In the genomic region with DNA sequence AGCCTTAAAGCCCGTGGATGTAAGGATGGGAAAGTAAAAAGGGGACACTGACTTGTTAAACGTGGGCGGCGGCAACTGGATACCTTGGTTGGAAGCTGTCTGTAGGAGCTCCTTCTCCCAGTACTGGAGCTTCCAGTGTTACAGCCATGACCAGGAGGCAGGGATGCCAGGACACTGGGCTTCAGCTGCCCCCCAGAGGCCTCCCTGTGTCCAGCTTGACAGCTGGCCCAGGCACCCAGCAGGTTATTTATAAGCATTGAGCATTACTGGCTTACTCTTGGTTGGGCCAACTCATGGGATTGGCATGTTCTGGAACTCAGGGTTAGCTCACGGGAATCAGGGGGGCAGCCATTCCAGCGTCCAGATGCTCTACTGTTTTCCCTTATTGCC, we compare ENCODE assay signal across 7 mouse cellular contexts. TPM values are rescaled to one million over a fixed set of nuclear protein-coding genes. Genes with fewer than 3 reads are reported as not detected.
DNase-seq lines count a peak whose midpoint lies in the region; ATAC-seq and TF ChIP-seq lines count a peak whose summit lies in the region.

No protein-coding gene starts in this region.

- H3K4me1 ChIP-seq in embryonic facial prominence, embryonic 11.5 days (ENCODE audit: control insufficient read depth, insufficient read depth, low read length) = no peaks in the 10 kb centered on the region
- peaks cover 3% of the 10 kb centered on the region; the same call in 1 of the 2 replicates for H3K4me1 ChIP-seq in intestine, embryonic 15.5 days (replicated peaks)
- H3K4me1 ChIP-seq in lung, adult 2 months (ENCODE audit: control insufficient read depth, insufficient read depth, low read length) = no peaks in the 10 kb centered on the region; the same call in 1 of the 2 replicates
- no peaks in the 10 kb centered on the region for H3K4me1 ChIP-seq in stomach, embryonic 14.5 days (ENCODE audit: control insufficient read depth, insufficient read depth, low read length)

- peaks cover 14% of the 10 kb centered on the region for H3K27me3 ChIP-seq in embryonic facial prominence, embryonic 11.5 days (ENCODE audit: control insufficient read depth, insufficient read depth, low read length)
- peaks cover 22% of the 10 kb centered on the region for H3K27me3 ChIP-seq in intestine, embryonic 15.5 days (replicated peaks)
- 0 out of 2 replicates have a peak, but pooled peaks cover 8% of the 10 kb centered on the region for H3K27me3 ChIP-seq in stomach, embryonic 14.5 days (ENCODE audit: control insufficient read depth, insufficient read depth, low read length)

- H3K4me3 ChIP-seq in embryonic facial prominence, embryonic 11.5 days (ENCODE audit: low read depth, low read length) = peak overlapping the region; percentile 42
- H3K4me3 ChIP-seq in intestine, embryonic 15.5 days (replicated peaks) = peak overlapping the region; percentile 42; the same call in 1 of the 2 replicates
- H3K4me3 ChIP-seq in lung, adult 2 months (replicated peaks; ENCODE audit: extremely low read depth, low read depth, low read length) = peak overlapping the region; percentile 59
- peak overlapping the region; percentile 37 for H3K4me3 ChIP-seq in stomach, embryonic 14.5 days (ENCODE audit: low read depth, low read length)

- no peak for TF ChIP-seq POLR2A in lung, adult 2 months (IDR thresholded peaks at IDR 0.05; ENCODE audit: borderline replicate concordance, extremely low read depth, low read depth, low read length)

- WGBS in embryonic facial prominence, embryonic 11.5 days = 25% methylated on average over 6 of the region's 6 CpGs
- WGBS in intestine, embryonic 15.5 days = 22% methylated on average over 6 of the region's 6 CpGs
- WGBS in lung, adult 2 months = 21% methylated on average over 6 of the region's 6 CpGs
- 24% methylated on average over 6 of the region's 6 CpGs for WGBS in stomach, embryonic 14.5 days

- no peak overlapping the region for H3K9ac ChIP-seq in embryonic facial prominence, embryonic 11.5 days (replicated peaks; ENCODE audit: low read length)
- H3K9ac ChIP-seq in intestine, embryonic 15.5 days = no peak overlapping the region
- 0 out of 2 replicates have a peak overlapping the region, but pooled peaks have one; percentile 19 for H3K9ac ChIP-seq in stomach, embryonic 14.5 days (replicated peaks; ENCODE audit: low read depth, low read length)

- no peak for ATAC-seq in embryonic facial prominence, embryonic 11.5 days (replicated peaks; ENCODE audit: insufficient number of reproducible peaks, low FRiP score, low TSS enrichment, low read depth)
- ATAC-seq in intestine, embryonic 15.5 days = peak; percentile 58; the same call in 1 of the 2 replicates
- ATAC-seq in stomach, embryonic 14.5 days (ENCODE audit: insufficient number of reproducible peaks, insufficient read depth, low FRiP score, low read depth) = 0 out of 2 replicates have a peak, but pooled peaks have one; percentile 6

- H3K4me2 ChIP-seq in embryonic facial prominence, embryonic 11.5 days (ENCODE audit: low read depth, low read length) = peak overlapping the region; percentile 87
- peak overlapping the region; percentile 88 for H3K4me2 ChIP-seq in intestine, embryonic 15.5 days (replicated peaks)
- peak overlapping the region; percentile 84 for H3K4me2 ChIP-seq in stomach, embryonic 14.5 days (replicated peaks; ENCODE audit: low read depth, low read length)

- H3K27ac ChIP-seq in embryonic facial prominence, embryonic 11.5 days (replicated peaks; ENCODE audit: low read depth, low read length) = no peak overlapping the region
- no peak overlapping the region for H3K27ac ChIP-seq in intestine, embryonic 15.5 days
- no peak overlapping the region for H3K27ac ChIP-seq in stomach, embryonic 14.5 days (ENCODE audit: low read length)

- intact Hi-C loops in gastrocnemius, postnatal 14 days (cut with DNase I; ENCODE audit: low total_unique reads) = no loop called here

- DNase-seq in embryonic facial prominence, embryonic 11.5 days (ENCODE audit: low spot score) = no peak
- DNase-seq in gastrocnemius, postnatal 14 days = peak; percentile 77
- peak; percentile 47 for DNase-seq in lung, adult 2 months
- DNase-seq in right cerebral cortex, adult 18-20 months = no peak
- DNase-seq in right cerebral cortex, postnatal 10 days (ENCODE audit: low spot score in 2 of 2) = no peak

- H3K9me3 ChIP-seq in embryonic facial prominence, embryonic 11.5 days (replicated peaks; ENCODE audit: control insufficient read depth, low read length) = no peaks in the 10 kb centered on the region
- no peaks in the 10 kb centered on the region for H3K9me3 ChIP-seq in intestine, embryonic 15.5 days
- H3K9me3 ChIP-seq in stomach, embryonic 14.5 days (ENCODE audit: control insufficient read depth, low read depth, low read length) = no peaks in the 10 kb centered on the region

- no peak for TF ChIP-seq CTCF in lung, adult 2 months (IDR thresholded peaks at IDR 0.05; ENCODE audit: insufficient read depth, low read length)

- no peaks in the 10 kb centered on the region for H3K36me3 ChIP-seq in embryonic facial prominence, embryonic 11.5 days (replicated peaks; ENCODE audit: control insufficient read depth, insufficient read depth, low read depth, low read length)
- no peaks in the 10 kb centered on the region for H3K36me3 ChIP-seq in intestine, embryonic 15.5 days
- H3K36me3 ChIP-seq in stomach, embryonic 14.5 days (ENCODE audit: control insufficient read depth, insufficient read depth, low read length) = no peaks in the 10 kb centered on the region

RNA-seq across cellular contexts. Expression of gene P2rx5, which starts 0.6 kb away (rescaled TPM):
- polyA plus RNA-seq in embryonic facial prominence, embryonic 11.5 days (2014; fragmentation: Nextera tagmentation; extraction: Ambion mirVana) = 0.14 TPM in 1 of 2 replicates, not detected in the other
- 1 to 10 TPM; 6.9 to 7.5 TPM for total RNA-seq in gastrocnemius, postnatal 14 days (2021)
- 0.09 TPM in 1 of 2 replicates, not detected in the other for polyA plus RNA-seq in intestine, embryonic 15.5 days (2015; fragmentation: Nextera tagmentation; extraction: Ambion mirVana)
- polyA plus RNA-seq in lung, adult 2 months (2012; rRNA removed) = 3.2 and 5.5 TPM in 2 replicates
- polyA plus RNA-seq in stomach, embryonic 14.5 days (2014; fragmentation: Nextera tagmentation; extraction: Ambion mirVana) = 0.17 and 0.20 TPM in 2 replicates

RNA-seq across cellular contexts. Expression of gene Emc6, which starts 16.0 kb away (rescaled TPM):
- polyA plus RNA-seq in embryonic facial prominence, embryonic 11.5 days (2014; fragmentation: Nextera tagmentation; extraction: Ambion mirVana) = 112 and 115 TPM in 2 replicates
- 10 to 100 TPM; 66.9 to 77.6 TPM for total RNA-seq in gastrocnemius, postnatal 14 days (2021)
- polyA plus RNA-seq in intestine, embryonic 15.5 days (2015; fragmentation: Nextera tagmentation; extraction: Ambion mirVana) = 118 and 126 TPM in 2 replicates
- polyA plus RNA-seq in lung, adult 2 months (2012; rRNA removed) = 47.9 and 55.4 TPM in 2 replicates
- 111 and 116 TPM in 2 replicates for polyA plus RNA-seq in stomach, embryonic 14.5 days (2014; fragmentation: Nextera tagmentation; extraction: Ambion mirVana)

RNA-seq across cellular contexts. Expression of gene Tax1bp3, which starts 16.1 kb away (rescaled TPM):
- polyA plus RNA-seq in embryonic facial prominence, embryonic 11.5 days (2014; fragmentation: Nextera tagmentation; extraction: Ambion mirVana) = 218 and 228 TPM in 2 replicates
- 10 to 100 TPM; 18.9 to 21.7 TPM for total RNA-seq in gastrocnemius, postnatal 14 days (2021)
- polyA plus RNA-seq in intestine, embryonic 15.5 days (2015; fragmentation: Nextera tagmentation; extraction: Ambion mirVana) = 208 and 212 TPM in 2 replicates
- 109 and 123 TPM in 2 replicates for polyA plus RNA-seq in lung, adult 2 months (2012; rRNA removed)
- 241 and 253 TPM in 2 replicates for polyA plus RNA-seq in stomach, embryonic 14.5 days (2014; fragmentation: Nextera tagmentation; extraction: Ambion mirVana)

RNA-seq across cellular contexts. Expression of gene Haspin, which starts 22.7 kb away (rescaled TPM):
- 20.1 and 21.6 TPM in 2 replicates for polyA plus RNA-seq in embryonic facial prominence, embryonic 11.5 days (2014; fragmentation: Nextera tagmentation; extraction: Ambion mirVana)
- total RNA-seq in gastrocnemius, postnatal 14 days (2021) = under 1 TPM; 0.51 to 0.76 TPM
- polyA plus RNA-seq in intestine, embryonic 15.5 days (2015; fragmentation: Nextera tagmentation; extraction: Ambion mirVana) = 15.2 and 16.5 TPM in 2 replicates
- 0.41 and 0.70 TPM in 2 replicates for polyA plus RNA-seq in lung, adult 2 months (2012; rRNA removed)
- 13.3 and 14.2 TPM in 2 replicates for polyA plus RNA-seq in stomach, embryonic 14.5 days (2014; fragmentation: Nextera tagmentation; extraction: Ambion mirVana)

RNA-seq across cellular contexts. Expression of gene Ctns, which starts 38.0 kb away (rescaled TPM):
- 22.4 and 22.8 TPM in 2 replicates for polyA plus RNA-seq in embryonic facial prominence, embryonic 11.5 days (2014; fragmentation: Nextera tagmentation; extraction: Ambion mirVana)
- 1 to 10 TPM; 8.3 to 8.8 TPM for total RNA-seq in gastrocnemius, postnatal 14 days (2021)
- 23.8 and 25.1 TPM in 2 replicates for polyA plus RNA-seq in intestine, embryonic 15.5 days (2015; fragmentation: Nextera tagmentation; extraction: Ambion mirVana)
- polyA plus RNA-seq in lung, adult 2 months (2012; rRNA removed) = 14.2 and 17.2 TPM in 2 replicates
- polyA plus RNA-seq in stomach, embryonic 14.5 days (2014; fragmentation: Nextera tagmentation; extraction: Ambion mirVana) = 20.0 and 20.7 TPM in 2 replicates

Comparison
In these comparisons a context has a peak if more than half of its experiments do, and no peak if none do; other contexts are left out.
1. DNase-seq: peak in gastrocnemius, postnatal 14 days (single experiment) and lung, adult 2 months (single experiment); none in embryonic facial prominence, embryonic 11.5 days (single experiment), right cerebral cortex, adult 18-20 months (single experiment) and right cerebral cortex, postnatal 10 days (0 of 2).
2. Peak in every context shown above with its lines, with median percentiles within 50 percentile points of each other: H3K4me2 ChIP-seq and H3K4me3 ChIP-seq.